Mouse (Mus musculus): ENCODE data around the gene Akt3. TPM values are rescaled to one million over a fixed set of nuclear protein-coding genes. Genes with fewer than 3 reads are reported as not detected.

The Akt3 gene
- polyA plus RNA-seq, 1 experiment from 2014 or later = 9.8 TPM

DNA sequence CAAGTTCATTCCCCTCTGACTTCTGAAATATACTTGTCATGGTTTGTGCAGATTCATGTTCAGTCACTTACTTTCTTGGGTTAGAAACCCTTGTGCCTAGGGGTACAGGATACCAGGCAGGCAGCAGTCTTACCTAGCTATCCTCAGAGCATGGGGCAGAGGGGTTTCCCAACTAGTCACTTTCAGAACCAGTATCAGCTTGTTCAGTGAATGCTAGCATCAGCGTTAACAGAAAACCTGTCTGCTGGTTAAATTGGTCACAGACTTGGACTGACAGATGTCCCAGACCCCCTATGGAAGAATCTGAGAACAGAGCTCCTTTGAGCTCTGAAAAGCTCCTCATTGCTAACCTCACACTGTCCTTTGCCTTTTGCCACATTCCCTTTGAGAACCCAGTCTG is 239.3 kb downstream of the Akt3 start:
- H3K27ac ChIP-seq (replicated peaks; ENCODE audit: low read depth, low read length) = no peak overlapping the region
- peak; percentile 16 for DNase-seq (ENCODE audit: low spot score)

DNA sequence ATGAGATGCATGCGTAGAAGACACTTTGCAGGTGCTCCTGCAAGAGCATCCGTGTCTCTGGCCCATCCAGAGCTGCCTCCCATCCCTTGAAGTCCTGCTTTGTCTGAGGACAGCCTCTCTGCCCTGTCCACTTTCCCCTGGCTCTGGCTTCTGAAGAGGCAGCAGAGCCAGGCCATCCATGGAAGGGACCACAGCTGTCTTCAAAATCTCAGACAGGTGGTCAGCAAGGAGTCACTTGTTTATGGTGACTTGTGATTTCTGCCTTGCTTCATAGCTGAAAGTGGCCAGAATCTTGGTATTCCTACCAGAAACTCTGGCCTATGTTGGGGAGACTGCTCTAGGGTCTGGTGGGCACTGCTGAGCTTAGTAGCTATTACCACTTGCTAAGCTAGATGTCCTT is 241.3 kb downstream of the Akt3 start:
- H3K4me2 ChIP-seq (ENCODE audit: low read depth, severe bottlenecking) = no peak overlapping the region
- 97% methylated on average over 2 of the region's 2 CpGs for WGBS
- H3K4me1 ChIP-seq (ENCODE audit: control insufficient read depth, insufficient read depth, low read length) = no peaks in the 10 kb centered on the region
- no peak overlapping the region for H3K4me3 ChIP-seq (ENCODE audit: low read depth, low read length)
- no peak for ATAC-seq (ENCODE audit: insufficient number of reproducible peaks, low FRiP score, low TSS enrichment, low read depth)
- H3K36me3 ChIP-seq (ENCODE audit: control insufficient read depth, insufficient read depth, low read length) = no peaks in the 10 kb centered on the region
- H3K27me3 ChIP-seq (ENCODE audit: control insufficient read depth, insufficient read depth, low read length) = no peaks in the 10 kb centered on the region
- H3K27ac ChIP-seq (replicated peaks; ENCODE audit: low read depth, low read length) = no peak overlapping the region
- H3K9me3 ChIP-seq (ENCODE audit: control insufficient read depth, low read length) = no peaks in the 10 kb centered on the region
- DNase-seq (ENCODE audit: low spot score) = peak; percentile 16
- no peak overlapping the region for H3K9ac ChIP-seq (ENCODE audit: low read length)

More for the DNA sequence above, 239.3 kb downstream of the Akt3 start:
- Histone ChIP-seq H3K4me3 (ENCODE audit: low read depth, low read length) (no peak overlapping the region), H3K4me1 (ENCODE audit: control insufficient read depth, insufficient read depth, low read length) (no peaks in the 10 kb centered on the region), H3K4me2 (ENCODE audit: low read depth, severe bottlenecking) (no peak overlapping the region), H3K36me3 (ENCODE audit: control insufficient read depth, insufficient read depth, low read length) (no peaks in the 10 kb centered on the region), H3K27me3 (ENCODE audit: control insufficient read depth, insufficient read depth, low read length) (no peaks in the 10 kb centered on the region), H3K9ac (ENCODE audit: low read length) (no peak overlapping the region), H3K9me3 (ENCODE audit: control insufficient read depth, low read length) (no peaks in the 10 kb centered on the region)
- no peak for ATAC-seq (ENCODE audit: insufficient number of reproducible peaks, low FRiP score, low TSS enrichment, low read depth)
- WGBS = 92% methylated on average over 1 of the region's 1 CpGs

DNA sequence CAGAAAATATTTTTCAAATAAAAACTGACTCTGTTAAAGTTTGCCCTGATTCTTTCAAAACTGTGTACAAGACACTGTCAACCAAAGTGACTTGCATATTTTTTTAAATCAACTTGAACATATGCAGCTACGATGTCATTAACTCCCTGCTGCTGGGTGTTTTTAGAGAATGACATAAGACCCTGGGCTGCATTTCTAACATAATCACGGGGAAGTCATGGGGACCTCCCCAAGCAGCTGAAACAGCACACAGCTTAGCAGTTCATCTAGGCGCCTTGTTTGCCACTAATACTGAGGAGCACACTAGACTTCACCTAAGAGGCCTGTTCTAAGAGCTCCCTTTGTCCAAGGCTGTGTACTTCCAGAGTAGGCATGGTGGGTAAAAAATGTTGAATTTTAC is 242.1 kb downstream of the Akt3 start:
- Histone ChIP-seq H3K4me1 (ENCODE audit: control insufficient read depth, insufficient read depth, low read length) (0 out of 2 replicates have a peak, but pooled peaks cover 2% of the 10 kb centered on the region), H3K9me3 (ENCODE audit: control insufficient read depth, low read length) (no peaks in the 10 kb centered on the region), H3K27me3 (ENCODE audit: control insufficient read depth, insufficient read depth, low read length) (no peaks in the 10 kb centered on the region), H3K36me3 (ENCODE audit: control insufficient read depth, insufficient read depth, low read length) (no peaks in the 10 kb centered on the region), H3K9ac (ENCODE audit: low read length) (no peak overlapping the region), H3K4me3 (ENCODE audit: low read depth, low read length) (no peak overlapping the region), H3K27ac (replicated peaks; ENCODE audit: low read depth, low read length) (no peak overlapping the region), H3K4me2 (ENCODE audit: low read depth, severe bottlenecking) (no peak overlapping the region)
- 76% methylated on average over 3 of the region's 3 CpGs for WGBS
- ATAC-seq (ENCODE audit: insufficient number of reproducible peaks, low FRiP score, low TSS enrichment, low read depth) (no peak), DNase-seq (ENCODE audit: low spot score) (peak; percentile 16)

DNA sequence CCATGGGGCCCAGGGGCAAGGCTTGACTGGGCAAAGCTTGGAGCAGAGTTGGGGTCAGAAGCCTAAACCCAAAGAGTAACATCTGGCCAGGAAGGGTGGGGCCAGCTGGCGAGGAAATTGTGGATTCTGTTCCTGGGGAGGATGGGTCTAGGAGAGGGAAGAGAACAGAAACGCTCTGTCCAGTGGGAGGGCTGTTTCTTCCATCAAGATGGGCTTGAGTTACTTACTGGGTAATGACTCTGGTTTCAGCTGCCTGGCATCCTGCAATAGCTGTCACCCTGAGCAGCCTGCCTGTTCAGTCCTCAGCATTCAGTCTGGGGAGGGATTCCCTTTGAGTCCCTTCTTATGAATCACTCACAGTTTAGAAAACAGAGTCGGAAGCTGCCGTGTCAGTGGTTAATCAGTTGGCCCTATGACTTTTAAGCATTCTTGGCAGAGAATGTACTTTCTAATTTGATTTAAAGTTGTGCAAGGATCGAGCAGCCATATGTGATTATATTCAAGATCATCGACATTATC is 243.0 kb downstream of the Akt3 start:
- Histone ChIP-seq H3K4me3 (ENCODE audit: low read depth, low read length) (no peak overlapping the region), H3K4me2 (ENCODE audit: low read depth, severe bottlenecking) (no peak overlapping the region), H3K4me1 (ENCODE audit: control insufficient read depth, insufficient read depth, low read length) (peaks cover 6% of the 10 kb centered on the region; the same call in 1 of the 2 replicates), H3K27me3 (ENCODE audit: control insufficient read depth, insufficient read depth, low read length) (no peaks in the 10 kb centered on the region), H3K27ac (replicated peaks; ENCODE audit: low read depth, low read length) (no peak overlapping the region), H3K36me3 (ENCODE audit: control insufficient read depth, insufficient read depth, low read length) (no peaks in the 10 kb centered on the region), H3K9me3 (ENCODE audit: control insufficient read depth, low read length) (no peaks in the 10 kb centered on the region), H3K9ac (ENCODE audit: low read length) (no peak overlapping the region)
- DNase-seq (ENCODE audit: low spot score) = no peak
- ATAC-seq (ENCODE audit: insufficient number of reproducible peaks, low FRiP score, low TSS enrichment, low read depth) = no peak
- 82% methylated on average over 6 of the region's 6 CpGs for WGBS

DNA sequence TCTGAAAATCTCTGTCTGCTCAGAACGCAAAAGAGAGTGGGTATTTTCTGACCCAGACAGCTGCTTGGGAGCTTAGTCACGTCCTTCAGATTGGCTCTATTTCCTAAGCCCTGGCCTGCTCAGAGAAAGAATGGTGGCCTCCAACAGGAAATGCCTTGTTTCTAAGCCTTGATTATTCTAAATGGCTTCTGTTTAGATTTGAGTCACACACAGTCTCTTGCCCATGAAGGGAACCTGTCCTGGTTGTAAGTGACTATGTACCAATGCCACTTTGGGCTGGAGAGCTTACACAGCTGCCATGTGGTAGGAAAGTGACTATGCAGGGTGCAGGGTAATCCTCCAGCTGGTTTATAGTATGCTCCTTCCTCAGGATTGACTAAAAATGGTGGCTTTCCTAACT is 243.7 kb downstream of the Akt3 start:
- no peaks in the 10 kb centered on the region for H3K9me3 ChIP-seq (ENCODE audit: control insufficient read depth, low read length)
- no peak overlapping the region for H3K4me3 ChIP-seq (ENCODE audit: low read depth, low read length)
- DNase-seq (ENCODE audit: low spot score) (no peak), ATAC-seq (ENCODE audit: insufficient number of reproducible peaks, low FRiP score, low TSS enrichment, low read depth) (no peak)
- H3K4me1 ChIP-seq (ENCODE audit: control insufficient read depth, insufficient read depth, low read length) = peaks cover 6% of the 10 kb centered on the region; the same call in 1 of the 2 replicates
- no peak overlapping the region for H3K27ac ChIP-seq (replicated peaks; ENCODE audit: low read depth, low read length)
- no peaks in the 10 kb centered on the region for H3K36me3 ChIP-seq (ENCODE audit: control insufficient read depth, insufficient read depth, low read length)
- no peak overlapping the region for H3K4me2 ChIP-seq (ENCODE audit: low read depth, severe bottlenecking)
- H3K9ac ChIP-seq (ENCODE audit: low read length) = no peak overlapping the region
- H3K27me3 ChIP-seq (ENCODE audit: control insufficient read depth, insufficient read depth, low read length) = no peaks in the 10 kb centered on the region
- 66% methylated on average over 2 of the region's 2 CpGs for WGBS

DNA sequence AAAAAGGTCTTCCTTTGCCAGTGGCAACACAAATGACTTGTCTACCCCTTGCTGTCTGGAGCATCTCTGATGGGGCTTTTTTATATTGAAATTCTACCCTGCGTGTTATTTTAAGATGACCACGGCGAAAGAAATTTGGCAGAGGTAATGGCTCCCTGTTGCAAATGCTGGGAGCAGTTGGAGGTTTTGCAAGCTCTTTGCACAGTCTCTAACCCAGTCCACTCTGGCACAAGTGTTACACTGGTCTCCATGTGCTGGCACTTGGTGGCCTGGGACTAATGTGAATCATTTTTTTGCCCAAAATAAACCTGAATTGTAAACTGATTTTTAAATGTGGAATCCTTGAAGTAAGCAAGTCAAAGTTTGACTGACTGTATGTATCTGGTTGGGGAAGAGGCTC is 244.2 kb downstream of the Akt3 start:
- no peak for DNase-seq (ENCODE audit: low spot score)
- no peak for ATAC-seq (ENCODE audit: insufficient number of reproducible peaks, low FRiP score, low TSS enrichment, low read depth)
- 91% methylated on average over 3 of the region's 3 CpGs for WGBS

DNA sequence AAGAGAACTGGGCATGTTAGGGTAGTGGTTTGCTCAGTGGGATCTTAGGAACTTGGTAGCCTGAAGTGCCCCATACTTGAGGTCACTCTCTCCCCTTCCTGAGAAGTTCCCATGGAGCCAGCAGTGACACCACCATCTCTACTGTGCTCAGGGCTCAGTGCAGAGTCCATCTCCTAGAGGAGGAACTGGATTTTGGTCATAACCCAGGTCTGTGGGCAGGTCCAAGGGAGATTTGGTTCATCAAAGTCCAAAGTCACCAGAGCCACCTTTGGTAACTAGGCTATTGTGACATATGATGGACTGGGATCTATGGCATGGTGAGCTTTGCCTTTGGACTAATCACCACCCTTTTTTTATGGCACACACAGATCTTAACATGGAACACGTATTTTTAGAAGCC is 244.7 kb downstream of the Akt3 start:
- Histone ChIP-seq H3K27me3 (ENCODE audit: control insufficient read depth, insufficient read depth, low read length) (no peaks in the 10 kb centered on the region), H3K4me2 (ENCODE audit: low read depth, severe bottlenecking) (no peak overlapping the region), H3K4me3 (ENCODE audit: low read depth, low read length) (no peak overlapping the region), H3K9ac (ENCODE audit: low read length) (no peak overlapping the region), H3K36me3 (ENCODE audit: control insufficient read depth, insufficient read depth, low read length) (no peaks in the 10 kb centered on the region), H3K9me3 (ENCODE audit: control insufficient read depth, low read length) (no peaks in the 10 kb centered on the region), H3K27ac (replicated peaks; ENCODE audit: low read depth, low read length) (no peak overlapping the region), H3K4me1 (ENCODE audit: control insufficient read depth, insufficient read depth, low read length) (peaks cover 6% of the 10 kb centered on the region; the same call in 1 of the 2 replicates)
- 87% methylated on average over 1 of the region's 1 CpGs for WGBS
- ATAC-seq (ENCODE audit: insufficient number of reproducible peaks, low FRiP score, low TSS enrichment, low read depth) = no peak
- no peak for DNase-seq (ENCODE audit: low spot score)

More for the DNA sequence above, 244.2 kb downstream of the Akt3 start:
- Histone ChIP-seq H3K4me2 (ENCODE audit: low read depth, severe bottlenecking) (no peak overlapping the region), H3K9ac (ENCODE audit: low read length) (no peak overlapping the region), H3K4me3 (ENCODE audit: low read depth, low read length) (no peak overlapping the region), H3K27me3 (ENCODE audit: control insufficient read depth, insufficient read depth, low read length) (no peaks in the 10 kb centered on the region), H3K36me3 (ENCODE audit: control insufficient read depth, insufficient read depth, low read length) (no peaks in the 10 kb centered on the region), H3K27ac (replicated peaks; ENCODE audit: low read depth, low read length) (no peak overlapping the region), H3K4me1 (ENCODE audit: control insufficient read depth, insufficient read depth, low read length) (peaks cover 6% of the 10 kb centered on the region; the same call in 1 of the 2 replicates), H3K9me3 (ENCODE audit: control insufficient read depth, low read length) (no peaks in the 10 kb centered on the region)

DNA sequence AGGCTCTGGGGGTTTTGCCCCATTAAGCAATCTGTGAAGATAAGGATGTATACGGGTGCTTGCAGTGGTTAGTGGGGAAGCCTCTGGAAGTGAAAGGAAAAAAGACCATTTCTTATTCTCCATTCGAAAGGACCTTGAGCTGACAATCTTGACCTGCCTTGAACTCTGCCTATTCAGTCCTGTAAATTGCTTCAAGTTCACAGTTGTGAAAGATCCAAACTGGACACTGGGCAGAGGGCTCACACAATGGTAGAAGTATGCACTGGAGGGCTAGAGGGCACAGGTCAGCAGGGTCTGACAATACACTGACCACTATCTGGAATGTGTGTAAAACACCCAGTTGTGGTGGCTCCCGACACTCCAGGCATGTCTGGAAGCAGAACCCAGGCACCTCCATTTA is 245.2 kb downstream of the Akt3 start:
- no peaks in the 10 kb centered on the region for H3K9me3 ChIP-seq (ENCODE audit: control insufficient read depth, low read length)
- WGBS = 84% methylated on average over 3 of the region's 3 CpGs
- no peak overlapping the region for H3K4me3 ChIP-seq (ENCODE audit: low read depth, low read length)
- no peak overlapping the region for H3K27ac ChIP-seq (replicated peaks; ENCODE audit: low read depth, low read length)
- H3K9ac ChIP-seq (ENCODE audit: low read length) = no peak overlapping the region
- H3K4me1 ChIP-seq (ENCODE audit: control insufficient read depth, insufficient read depth, low read length) = peaks cover 6% of the 10 kb centered on the region; the same call in 1 of the 2 replicates
- no peak for DNase-seq (ENCODE audit: low spot score)
- H3K27me3 ChIP-seq (ENCODE audit: control insufficient read depth, insufficient read depth, low read length) = no peaks in the 10 kb centered on the region
- H3K36me3 ChIP-seq (ENCODE audit: control insufficient read depth, insufficient read depth, low read length) = no peaks in the 10 kb centered on the region
- ATAC-seq (ENCODE audit: insufficient number of reproducible peaks, low FRiP score, low TSS enrichment, low read depth) = no peak
- no peak overlapping the region for H3K4me2 ChIP-seq (ENCODE audit: low read depth, severe bottlenecking)

DNA sequence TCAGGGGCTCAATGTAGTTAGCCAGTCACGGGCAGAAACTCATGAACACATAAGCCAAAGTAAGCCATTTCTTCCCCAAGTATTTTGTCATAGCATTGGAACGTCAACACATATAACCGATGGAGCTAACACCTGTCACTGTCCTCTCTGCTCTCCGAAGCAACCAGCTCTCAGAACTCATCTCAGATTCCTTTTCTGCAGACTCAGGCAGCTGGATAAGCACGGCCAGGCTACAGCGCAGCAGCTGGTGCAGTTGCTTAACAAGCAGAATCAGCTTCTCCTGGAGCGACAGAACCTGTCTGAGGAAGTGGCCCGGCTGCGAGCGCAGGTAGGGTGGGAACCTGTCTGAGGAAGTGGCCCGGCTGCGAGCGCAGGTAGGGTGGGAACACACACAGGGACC is 246.3 kb downstream of the Akt3 start:
- H3K4me3 ChIP-seq (ENCODE audit: low read depth, low read length) = no peak overlapping the region
- H3K4me2 ChIP-seq (ENCODE audit: low read depth, severe bottlenecking) = no peak overlapping the region
- no peaks in the 10 kb centered on the region for H3K36me3 ChIP-seq (ENCODE audit: control insufficient read depth, insufficient read depth, low read length)
- no peak overlapping the region for H3K27ac ChIP-seq (replicated peaks; ENCODE audit: low read depth, low read length)
- no peaks in the 10 kb centered on the region for H3K9me3 ChIP-seq (ENCODE audit: control insufficient read depth, low read length)
- ATAC-seq (ENCODE audit: insufficient number of reproducible peaks, low FRiP score, low TSS enrichment, low read depth) (no peak), DNase-seq (ENCODE audit: low spot score) (no peak)
- no peaks in the 10 kb centered on the region for H3K27me3 ChIP-seq (ENCODE audit: control insufficient read depth, insufficient read depth, low read length)
- H3K9ac ChIP-seq (ENCODE audit: low read length) = no peak overlapping the region
- H3K4me1 ChIP-seq (ENCODE audit: control insufficient read depth, insufficient read depth, low read length) = peaks cover 6% of the 10 kb centered on the region; the same call in 1 of the 2 replicates
- 87% methylated on average over 13 of the region's 13 CpGs for WGBS

Measured in limb, embryonic 11.5 days (tissue).